Mouse (Mus musculus): ENCODE measurements around the gene Ggact. TPM values are rescaled to one million over a fixed set of nuclear protein-coding genes. Genes with fewer than 3 reads are reported as not detected.

Ggact gene
- 10 to 100 TPM; 11.4 to 11.5 TPM for total RNA-seq (2021)

DNA sequence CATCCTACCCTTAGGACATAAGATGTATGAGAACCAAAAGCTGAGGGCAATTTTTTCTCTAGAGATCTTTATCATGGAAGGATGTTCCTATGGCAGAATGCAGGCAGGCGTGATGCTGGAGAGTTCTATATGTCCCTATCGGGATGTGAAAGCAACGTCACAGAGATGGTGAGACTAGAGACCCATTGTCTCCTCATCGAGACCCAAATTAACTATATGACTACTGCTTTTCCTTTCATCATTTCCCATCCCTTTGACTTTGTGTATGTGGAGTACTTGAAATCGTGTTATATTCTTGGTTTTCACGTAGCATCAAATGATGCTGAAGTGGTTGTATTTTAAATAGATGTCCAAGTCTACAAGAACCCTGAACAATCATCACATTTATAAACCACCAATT lies at the start of gene Ggact:
Gene Ggact (minus strand): TSS at position 101 of the 400 bp plus-strand sequence.
- intact Hi-C loops (cut with DNase I), result no loop called here
- no peak for DNase-seq

DNA sequence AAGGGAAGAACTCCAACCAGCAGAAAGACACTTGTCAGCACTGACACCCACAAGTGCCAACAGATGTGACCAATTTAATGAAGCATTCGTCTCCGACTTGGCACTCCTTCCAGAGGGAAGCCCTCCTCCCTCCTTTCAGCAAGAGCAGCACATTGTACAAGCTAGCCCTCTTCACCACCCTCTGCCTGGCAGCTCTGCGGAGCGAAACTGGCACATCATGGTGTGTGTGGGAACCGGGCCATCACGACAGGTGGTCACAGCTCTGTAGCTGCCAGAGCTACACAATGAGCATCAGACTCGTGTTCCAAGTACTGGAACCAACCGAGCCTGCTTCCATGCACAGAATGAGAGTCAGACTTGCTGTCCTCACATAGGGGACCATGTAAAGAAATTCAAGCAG lies 44.4 kb upstream of the Ggact start:
- intact Hi-C loops (cut with DNase I), result loop anchor here (10.0 kb wide), 1 partner anchor 277 kb away; no protein-coding TSS in a partner anchor
- peak; percentile 95 for DNase-seq

- intact Hi-C loops (cut with DNase I), result loop anchor here (10.0 kb wide), 1 partner anchor 281 kb away; no protein-coding TSS in a partner anchor
- peak; percentile 54 for DNase-seq
These were observed 39.8 kb upstream of the Ggact start for GRCm38 (mm10) chr14:122953331-122953730.

- DNase-seq, result no peak
- intact Hi-C loops (cut with DNase I), result loop anchor here (10.0 kb wide), 1 partner anchor 282 kb away; no protein-coding TSS in a partner anchor
These were observed 39.0 kb upstream of the Ggact start for GRCm38 (mm10) chr14:122952556-122952955.

DNA sequence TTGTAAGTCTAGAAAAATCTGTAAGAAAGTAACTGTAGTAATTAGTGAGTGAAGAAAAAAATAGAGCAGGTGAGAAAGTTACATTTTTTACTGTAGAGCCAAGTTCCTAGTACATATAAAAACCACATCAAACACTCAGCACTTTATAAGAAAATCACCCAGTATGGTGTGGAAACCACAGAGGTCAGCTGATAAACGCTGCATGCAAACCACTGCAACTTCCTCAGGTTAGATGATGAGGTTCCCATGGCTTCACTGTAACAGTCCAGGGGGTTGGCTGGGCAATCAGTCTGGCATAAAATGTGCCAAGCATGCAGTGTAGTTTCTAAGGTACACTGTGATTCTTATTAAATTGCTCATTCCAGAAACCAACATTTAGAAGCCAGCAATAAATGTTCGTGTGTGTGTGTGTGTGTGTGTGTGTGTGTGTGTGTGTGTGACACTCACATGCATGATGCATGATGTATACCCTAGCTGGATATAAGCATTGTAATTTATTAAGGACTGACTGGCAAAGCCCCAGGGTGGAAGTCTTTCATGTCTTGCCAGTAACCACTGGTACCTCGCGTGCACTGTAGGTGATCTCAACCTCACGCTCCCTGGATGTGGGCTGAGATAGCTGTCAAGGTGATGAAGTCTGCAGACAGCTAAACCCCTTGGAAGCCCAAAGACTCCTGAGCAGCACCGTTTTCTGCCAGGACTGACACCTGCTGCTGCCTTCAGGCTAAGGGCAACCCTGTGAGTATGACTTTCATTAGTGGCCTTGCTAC lies 38.3 kb upstream of the Ggact start:
- no peak for DNase-seq
- intact Hi-C loops (cut with DNase I), result loop anchor here (10.0 kb wide), 1 partner anchor 283 kb away; no protein-coding TSS in a partner anchor

DNA sequence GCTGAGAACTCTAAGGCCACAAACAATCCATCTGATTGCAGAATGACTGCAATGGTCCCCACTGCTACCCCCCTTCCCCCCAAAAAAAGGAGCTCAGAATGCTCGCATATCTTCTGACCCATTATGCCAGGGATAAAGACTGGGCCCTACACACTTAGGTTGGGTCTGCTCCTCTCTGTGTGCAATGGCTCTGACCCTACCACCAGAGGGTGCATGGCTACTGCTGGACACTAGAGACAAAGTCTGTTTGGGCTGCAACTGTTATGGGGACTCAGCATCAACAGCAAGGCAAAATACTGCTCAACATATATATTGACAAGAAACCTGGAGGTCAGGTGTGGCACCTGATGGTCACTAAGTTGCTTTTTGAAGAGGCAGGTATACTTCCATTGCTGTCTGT lies 37.4 kb upstream of the Ggact start:
- intact Hi-C loops (cut with DNase I), result loop anchor here (10.0 kb wide), 1 partner anchor 284 kb away; no protein-coding TSS in a partner anchor
- peak; percentile 21 for DNase-seq

GRCm38 (mm10) chr14:122943475-122943853 lies 29.9 kb upstream of the Ggact start:
- intact Hi-C loops (cut with DNase I), result no loop called here
- no peak for DNase-seq

DNA sequence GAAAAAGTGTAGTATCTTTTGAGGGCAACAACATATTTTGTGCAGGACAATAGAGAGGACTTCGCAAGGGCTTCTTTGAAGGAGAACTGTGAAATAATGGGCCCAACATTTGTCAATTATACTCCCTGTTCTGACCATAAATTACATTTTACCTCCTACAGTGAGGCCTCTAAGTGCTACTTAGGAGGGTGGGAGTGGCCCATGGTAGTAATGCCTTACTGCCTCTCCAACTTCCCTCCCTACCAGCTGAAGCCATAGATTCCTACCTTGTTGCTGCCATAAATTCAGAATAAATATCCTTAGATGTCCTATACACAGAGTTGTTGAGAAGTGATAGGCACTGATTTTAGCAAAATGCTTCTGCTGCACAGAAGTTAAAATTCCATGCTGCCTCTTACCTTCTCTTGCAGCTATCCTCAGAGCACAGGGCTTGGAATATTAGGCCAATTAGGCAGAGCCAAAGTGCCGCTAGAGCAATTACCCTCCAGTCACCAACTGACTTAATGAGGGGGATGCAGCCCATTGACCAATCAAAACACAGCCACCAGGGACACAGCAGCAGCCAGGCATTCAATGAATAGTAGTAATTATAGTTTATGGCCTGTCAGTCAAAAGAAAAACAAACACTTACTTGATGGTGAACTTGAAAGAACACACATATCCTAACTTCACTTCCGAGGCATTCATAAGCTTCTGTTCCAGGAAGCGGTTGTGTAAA lies 29.4 kb upstream of the Ggact start:
- no peak for DNase-seq
- intact Hi-C loops (cut with DNase I), result no loop called here

DNA sequence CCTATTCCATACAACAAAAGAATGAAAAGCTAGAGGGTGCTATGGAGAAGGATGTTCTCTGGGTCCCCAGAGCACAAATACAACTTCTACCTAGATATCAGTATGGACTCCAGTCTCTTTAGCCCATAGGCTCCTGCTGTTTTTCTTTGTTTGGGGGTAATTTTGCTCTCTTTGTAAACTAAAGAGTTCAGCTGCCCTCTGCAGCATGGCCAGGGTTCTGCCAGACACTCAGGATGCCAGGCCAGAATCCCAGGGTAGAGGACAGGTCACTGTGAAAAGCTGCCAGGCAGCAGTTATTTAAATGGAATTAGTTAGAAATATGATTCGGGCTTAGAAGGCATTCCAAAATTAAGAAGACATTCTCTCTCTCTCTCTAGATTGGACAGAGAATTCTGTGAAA lies 22.9 kb upstream of the Ggact start:
- peak; percentile 11 for DNase-seq
- intact Hi-C loops (cut with DNase I), result no loop called here

DNA sequence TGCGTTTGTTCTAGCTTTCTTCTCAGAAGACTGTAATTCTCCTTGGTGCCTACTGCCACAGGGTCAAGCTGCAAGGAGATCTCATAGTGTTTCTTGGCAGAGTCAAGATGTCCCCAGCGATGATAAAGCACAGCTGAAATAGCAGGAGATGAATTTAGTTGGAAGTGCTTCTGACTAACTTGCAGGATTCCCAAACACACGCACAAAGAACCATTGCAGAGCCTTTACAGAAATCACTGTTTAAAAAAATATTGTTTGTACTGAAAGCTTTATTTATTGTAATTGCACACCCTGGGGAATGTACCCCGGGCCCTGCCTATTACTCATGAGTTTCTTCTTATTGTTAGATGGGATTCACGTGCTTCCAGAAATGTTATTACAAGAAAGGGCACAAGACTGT lies 6.5 kb upstream of the Ggact start:
- DNase-seq, result no peak
- intact Hi-C loops (cut with DNase I), result no loop called here

- intact Hi-C loops (cut with DNase I), result no loop called here
- DNase-seq, result no peak
These were observed 4.1 kb upstream of the Ggact start for GRCm38 (mm10) chr14:122917676-122918075.

GRCm38 (mm10) chr14:122912812-122913498 lies 602 bp downstream of the Ggact start:
- peak; percentile 42 for DNase-seq
- intact Hi-C loops (cut with DNase I), result no loop called here

DNA sequence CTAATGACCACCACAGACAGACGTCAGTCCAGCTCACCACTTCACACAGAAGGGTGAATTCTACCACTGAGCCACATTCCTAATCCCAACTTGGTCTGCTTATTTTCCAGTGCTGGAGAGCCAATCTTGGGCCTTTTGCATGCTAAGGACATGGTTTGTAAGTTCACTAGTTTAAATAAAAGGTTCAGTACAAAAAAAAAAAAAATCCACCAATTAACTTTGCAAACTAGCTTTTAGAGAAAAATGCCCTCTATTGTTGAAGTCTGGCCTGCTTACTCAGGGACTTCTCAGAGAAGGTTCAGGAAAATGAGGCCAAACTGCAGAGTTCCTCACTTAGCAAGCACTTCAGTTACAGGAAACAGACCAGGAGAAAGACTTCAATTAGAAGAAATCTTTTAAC lies 1.4 kb downstream of the Ggact start:
- DNase-seq, result no peak
- intact Hi-C loops (cut with DNase I), result no loop called here

DNA sequence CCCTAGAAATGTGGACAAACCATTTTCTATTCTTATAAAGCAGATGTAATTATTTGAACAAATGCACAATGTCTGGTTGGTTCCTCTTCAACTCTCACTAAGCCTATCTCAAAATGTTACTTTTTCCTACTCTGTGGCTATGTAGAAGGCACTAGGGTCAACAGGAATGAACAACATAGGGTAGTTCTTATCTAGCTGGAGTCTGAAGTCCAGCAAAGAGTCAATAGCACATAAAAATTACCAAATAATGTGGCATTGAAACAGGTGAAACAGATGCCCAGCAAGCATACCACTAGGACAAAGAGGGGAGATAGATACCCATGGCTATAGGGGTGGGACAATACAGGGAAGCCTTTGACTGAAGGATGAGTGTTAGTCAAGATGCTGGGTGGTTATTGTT lies 2.3 kb downstream of the Ggact start:
- DNase-seq, result no peak
- intact Hi-C loops (cut with DNase I), result no loop called here

DNA sequence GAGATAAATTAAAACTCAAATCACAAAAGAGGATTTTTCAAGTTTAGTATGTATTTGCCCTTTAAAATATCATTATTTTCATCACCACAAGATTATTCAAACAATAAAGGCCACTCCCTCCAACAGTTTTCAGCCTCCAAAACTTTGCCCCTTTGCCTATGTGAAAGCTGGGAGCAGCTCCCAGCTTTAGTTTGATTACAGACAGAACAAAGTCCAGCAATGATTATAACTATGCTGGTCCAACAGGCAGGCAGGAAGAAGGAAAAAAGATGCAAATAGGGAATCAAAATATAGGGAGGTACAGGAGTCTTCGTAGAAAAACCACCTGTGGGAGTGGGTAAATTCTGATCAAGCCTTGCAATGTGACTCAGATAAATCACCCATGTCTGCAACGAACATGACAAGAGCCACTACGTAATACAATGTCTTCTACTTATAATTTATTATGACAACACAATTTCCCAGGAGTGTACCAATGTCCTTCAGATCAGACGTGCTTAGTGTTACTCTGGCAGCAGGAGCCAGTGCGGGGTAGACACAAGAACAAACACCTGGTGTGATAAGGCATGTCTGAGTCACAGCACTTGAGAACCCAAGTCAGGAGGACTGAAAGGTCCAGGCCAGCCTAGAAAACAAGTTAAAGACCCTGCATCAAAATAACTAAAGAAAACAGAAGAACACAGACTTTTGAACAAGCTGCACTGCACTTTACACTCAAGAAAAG lies 4.0 kb downstream of the Ggact start:
- no peak for DNase-seq
- intact Hi-C loops (cut with DNase I), result no loop called here

GRCm38 (mm10) chr14:122908075-122908474 lies 5.5 kb downstream of the Ggact start:
- intact Hi-C loops (cut with DNase I), result no loop called here
- no peak for DNase-seq

GRCm38 (mm10) chr14:122905007-122905406 lies 8.6 kb downstream of the Ggact start:
- intact Hi-C loops (cut with DNase I), result no loop called here
- DNase-seq, result no peak

GRCm38 (mm10) chr14:122903923-122904351 lies 9.6 kb downstream of the Ggact start:
- intact Hi-C loops (cut with DNase I), result no loop called here

DNA sequence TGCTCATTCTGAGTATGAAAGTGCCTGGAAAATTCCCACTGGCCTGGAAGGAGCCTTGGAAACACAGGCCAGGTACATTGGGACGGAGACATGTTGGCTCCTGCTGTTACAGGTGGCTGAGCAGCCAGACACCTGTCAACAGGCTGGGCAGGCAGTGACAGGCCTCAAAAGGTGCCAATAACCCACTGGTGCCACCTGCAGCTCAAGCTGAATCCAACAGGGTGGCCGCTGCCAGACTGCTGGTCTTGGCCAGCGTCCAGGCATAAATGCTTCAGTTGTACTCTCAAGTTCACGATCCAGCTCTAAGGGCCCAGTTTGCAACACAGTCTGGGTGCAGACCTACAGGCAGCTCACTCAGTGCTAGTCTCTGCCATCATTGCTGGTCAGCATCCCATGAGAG lies 10.7 kb downstream of the Ggact start:
- intact Hi-C loops (cut with DNase I), result no loop called here

More at GRCm38 (mm10) chr14:122903923-122904351, 9.6 kb downstream of the Ggact start:
- no peak for DNase-seq

GRCm38 (mm10) chr14:122902136-122902535 lies 11.4 kb downstream of the Ggact start:
- intact Hi-C loops (cut with DNase I), result no loop called here
- peak; percentile 63 for DNase-seq

More for the DNA sequence above, 10.7 kb downstream of the Ggact start:
- DNase-seq, result peak; percentile 80

Measured in left cerebral cortex, postnatal 4 days (tissue).